Mouse (Mus musculus): ENCODE data around the gene Ipo7. TPM values are rescaled to one million over a fixed set of nuclear protein-coding genes. Genes with fewer than 3 reads are reported as not detected.

The Ipo7 gene
- total RNA-seq, 2 experiments from 2014 or later, result 85.3 to 98.7 TPM

- no peak for DNase-seq
- intact Hi-C loops (cut with DNase I), result loop anchor here (10.0 kb wide), 1 partner anchor 173 kb away; no protein-coding TSS in a partner anchor
Observed at GRCm38 (mm10) chr7:110091670-110092069, 73.6 kb downstream of the Ipo7 start.

- intact Hi-C loops (cut with DNase I), result loop anchor here (10.0 kb wide), 1 partner anchor 168 kb away; no protein-coding TSS in a partner anchor
- DNase-seq, result no peak
Observed at GRCm38 (mm10) chr7:110096332-110096731, 78.3 kb downstream of the Ipo7 start.

- intact Hi-C loops (cut with DNase I), result loop anchor here (10.0 kb wide), 1 partner anchor 168 kb away; no protein-coding TSS in a partner anchor
- DNase-seq, result no peak
Observed at GRCm38 (mm10) chr7:110097106-110097793, 79.2 kb downstream of the Ipo7 start.

GRCm38 (mm10) chr7:110100854-110101253 lies 82.8 kb downstream of the Ipo7 start:
- DNase-seq, result no peak
- intact Hi-C loops (cut with DNase I), result no loop called here

GRCm38 (mm10) chr7:110101266-110101665 lies 83.2 kb downstream of the Ipo7 start:
- intact Hi-C loops (cut with DNase I), result no loop called here
- no peak for DNase-seq

GRCm38 (mm10) chr7:110105041-110105440 lies 87.0 kb downstream of the Ipo7 start:
- no peak for DNase-seq
- intact Hi-C loops (cut with DNase I), result no loop called here

Other genes with a start within 250 kb of the Ipo7 start
- gene Nrip3, start 236.2 kb upstream of the Ipo7 start, total RNA-seq (2021), result under 1 TPM; 0.20 to 0.29 TPM
- gene Scube2, start 152.6 kb upstream of the Ipo7 start, total RNA-seq (2021), result 10 to 100 TPM; 15.4 to 15.6 TPM
- 100 to 1,000 TPM; 151 to 158 TPM for gene Dennd5a, start 57.8 kb upstream of the Ipo7 start, total RNA-seq (2021)
- gene Tmem41b, start 31.3 kb upstream of the Ipo7 start, total RNA-seq (2021), result 10 to 100 TPM; 46.6 to 47.7 TPM
- gene Zfp143, start 42.9 kb downstream of the Ipo7 start, total RNA-seq (2021), result 10 to 100 TPM in 1 of 2 experiments, 1 to 10 TPM in 1; 9.7 to 10.9 TPM
- 10 to 100 TPM; 15.5 to 17.9 TPM for gene Wee1, start 103.8 kb downstream of the Ipo7 start, total RNA-seq (2021)
- gene Swap70, start 203.4 kb downstream of the Ipo7 start, total RNA-seq (2021), result 10 to 100 TPM; 16.0 to 17.3 TPM